Mouse (Mus musculus): Measurements from ENCODE around the gene Plcd1. TPM values are rescaled to one million over a fixed set of nuclear protein-coding genes. Genes with fewer than 3 reads are reported as not detected.

The Plcd1 gene
- polyA plus RNA-seq, 1 experiment = 9.9 TPM

DNA sequence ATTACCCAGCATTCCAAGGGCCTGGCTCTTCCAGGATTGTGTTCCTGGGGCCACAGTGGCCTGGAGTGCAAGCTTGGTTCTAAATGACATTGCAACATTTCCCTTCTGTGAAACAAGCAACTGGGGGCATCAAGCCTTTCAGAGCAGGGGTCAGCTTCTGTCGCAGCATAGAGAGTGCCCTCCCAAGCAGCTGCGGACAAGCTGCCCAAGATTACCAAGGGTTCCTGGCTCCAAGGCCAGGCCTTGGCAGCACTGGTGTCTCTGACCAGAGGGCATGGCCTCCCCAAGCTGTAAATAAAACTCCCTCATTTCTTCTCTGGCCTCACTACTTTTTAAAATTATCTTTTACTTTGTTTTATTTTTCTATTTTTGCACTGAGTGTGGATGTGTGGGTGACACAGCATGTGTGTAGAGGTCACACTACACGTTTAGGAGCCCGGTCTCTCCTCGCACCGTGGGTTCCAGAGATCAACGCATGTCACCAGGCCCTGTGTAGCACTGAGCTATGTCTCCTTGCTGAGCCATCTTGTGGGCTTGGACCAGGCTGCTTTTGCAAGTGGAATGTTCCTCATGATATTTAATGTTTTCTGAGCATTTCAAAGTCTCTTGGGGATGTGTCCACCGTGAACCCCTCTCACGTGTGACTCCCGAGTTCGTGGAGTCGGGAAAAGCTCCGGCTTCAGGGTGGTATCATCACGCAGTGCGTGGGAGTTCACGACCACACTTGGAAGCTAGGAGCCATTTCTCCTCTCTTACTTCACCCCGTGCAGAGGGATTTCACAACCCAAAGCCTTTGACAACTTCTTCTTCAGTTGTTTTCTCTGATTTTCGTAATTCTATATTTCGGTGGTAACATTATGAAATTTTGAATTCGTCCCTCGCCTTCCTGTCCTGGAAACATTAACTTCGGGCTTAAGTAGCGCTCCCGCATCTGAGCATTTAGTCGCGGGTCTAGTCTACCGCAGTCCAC is 64.8 kb downstream of the Plcd1 start:
- no peak overlapping the region for H3ac ChIP-seq (ENCODE audit: control insufficient read depth, insufficient read length)
- no peaks in the 10 kb centered on the region for H3K36me3 ChIP-seq (ENCODE audit: control insufficient read depth, insufficient read depth)
- H3K27me3 ChIP-seq (ENCODE audit: control insufficient read depth, insufficient read depth, insufficient read length) = no peaks in the 10 kb centered on the region
- H3K79me2 ChIP-seq (ENCODE audit: control insufficient read depth, insufficient read depth) = no peaks in the 10 kb centered on the region
- H3K4me2 ChIP-seq (ENCODE audit: low read depth) = no peak overlapping the region
- TF ChIP-seq CEBPB (IDR thresholded peaks at IDR 0.05; ENCODE audit: insufficient read depth, poor library complexity, severe bottlenecking) (no peak), MYOD1 (IDR thresholded peaks at IDR 0.05; ENCODE audit: control insufficient read depth in 1 of 3, insufficient read length in 2 of 3, low read depth in 2 of 3) (no peak), USF1 (IDR thresholded peaks at IDR 0.05; ENCODE audit: low read depth) (no peak)
- H3K4me3 ChIP-seq = no peak overlapping the region

DNA sequence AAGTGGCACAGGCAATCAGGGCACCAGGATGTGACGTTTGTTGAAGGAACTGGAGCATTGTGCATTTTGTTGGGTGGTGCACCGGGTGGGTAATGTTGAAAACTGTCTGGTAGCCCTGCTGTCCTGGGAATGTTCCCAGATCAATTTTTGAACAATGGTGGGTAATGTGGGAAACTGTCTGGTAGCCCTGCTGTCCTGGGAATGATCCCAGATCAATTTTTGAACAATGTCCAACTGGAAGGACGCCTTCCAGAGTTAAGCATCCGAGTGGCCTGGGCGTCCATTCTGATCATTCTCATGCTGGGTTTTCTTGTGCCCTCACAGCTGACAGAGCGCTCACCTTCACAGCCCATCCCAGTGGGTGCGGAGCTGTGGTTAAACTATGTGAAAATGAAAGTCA is 66.0 kb downstream of the Plcd1 start:
- Histone ChIP-seq H3K79me2 (ENCODE audit: control insufficient read depth, insufficient read depth) (no peaks in the 10 kb centered on the region), H3ac (ENCODE audit: control insufficient read depth, insufficient read length) (no peak overlapping the region), H3K4me2 (ENCODE audit: low read depth) (no peak overlapping the region), H3K27me3 (ENCODE audit: control insufficient read depth, insufficient read depth, insufficient read length) (no peaks in the 10 kb centered on the region), H3K36me3 (ENCODE audit: control insufficient read depth, insufficient read depth) (no peaks in the 10 kb centered on the region), H3K4me3 (no peak overlapping the region)
- TF ChIP-seq CEBPB (IDR thresholded peaks at IDR 0.05; ENCODE audit: insufficient read depth, poor library complexity, severe bottlenecking) = no peak
- no peak for TF ChIP-seq POLR2AphosphoS2 (IDR thresholded peaks at IDR 0.05; ENCODE audit: insufficient read length, low read depth)
- TF ChIP-seq SRF (IDR thresholded peaks at IDR 0.05; ENCODE audit: control insufficient read depth, insufficient read length, low read depth) = no peak
- TF ChIP-seq POLR2A (IDR thresholded peaks at IDR 0.05; ENCODE audit: insufficient read length, low read depth) = no peak
- TF ChIP-seq E2F4 (IDR thresholded peaks at IDR 0.05; ENCODE audit: insufficient read depth) = no peak
- TF ChIP-seq MYOD1 (IDR thresholded peaks at IDR 0.05; ENCODE audit: control insufficient read depth in 1 of 3, insufficient read length in 2 of 3, low read depth in 2 of 3) = no peak
- TF ChIP-seq MAX (IDR thresholded peaks at IDR 0.05; ENCODE audit: low read depth) = no peak
- no peak for TF ChIP-seq TCF12 (IDR thresholded peaks at IDR 0.05; ENCODE audit: insufficient read depth, poor library complexity, severe bottlenecking)
- TF ChIP-seq REST (IDR thresholded peaks at IDR 0.05; ENCODE audit: insufficient read depth, insufficient read length) = no peak
- TF ChIP-seq MYOG (IDR thresholded peaks at IDR 0.05; ENCODE audit: control insufficient read depth in 1 of 3, insufficient read depth in 1 of 3, insufficient read length in 2 of 3, low read depth in 2 of 3) = no peak
- no peak for TF ChIP-seq TCF3 (IDR thresholded peaks at IDR 0.05; ENCODE audit: insufficient read length, low read depth)

DNA sequence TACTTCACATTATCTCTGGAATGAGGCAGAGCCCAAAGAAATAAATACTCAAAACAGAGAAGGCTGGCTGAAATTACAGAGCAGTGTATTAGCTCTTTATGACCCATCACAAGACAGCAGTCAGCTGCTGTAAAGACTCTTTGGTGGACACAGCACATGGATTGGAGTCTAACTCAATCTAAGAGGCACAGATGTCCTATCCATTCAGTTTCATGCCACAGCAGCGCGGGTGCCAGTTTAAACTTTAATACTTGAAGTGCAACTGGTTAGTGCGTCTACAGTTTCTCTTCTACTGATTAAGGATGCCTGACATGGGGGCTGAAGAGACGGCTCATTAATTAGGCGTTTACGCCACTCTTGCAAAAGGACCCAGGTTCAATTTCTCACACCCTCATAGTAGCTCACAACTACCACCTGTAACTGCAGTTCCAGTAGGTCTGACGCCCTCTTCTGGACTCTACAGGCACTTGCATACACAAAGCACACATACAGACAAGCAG is 67.4 kb downstream of the Plcd1 start:
- TF ChIP-seq POLR2A (IDR thresholded peaks at IDR 0.05; ENCODE audit: insufficient read length, low read depth) (no peak), E2F4 (IDR thresholded peaks at IDR 0.05; ENCODE audit: insufficient read depth) (no peak), MAX (IDR thresholded peaks at IDR 0.05; ENCODE audit: low read depth) (no peak), USF1 (IDR thresholded peaks at IDR 0.05; ENCODE audit: low read depth) (no peak)
- Histone ChIP-seq H3K4me2 (ENCODE audit: low read depth) (no peak overlapping the region), H3K79me2 (ENCODE audit: control insufficient read depth, insufficient read depth) (no peaks in the 10 kb centered on the region), H3K4me3 (no peak overlapping the region), H3K27me3 (ENCODE audit: control insufficient read depth, insufficient read depth, insufficient read length) (no peaks in the 10 kb centered on the region), H3ac (ENCODE audit: control insufficient read depth, insufficient read length) (no peak overlapping the region), H3K36me3 (ENCODE audit: control insufficient read depth, insufficient read depth) (no peaks in the 10 kb centered on the region)

DNA sequence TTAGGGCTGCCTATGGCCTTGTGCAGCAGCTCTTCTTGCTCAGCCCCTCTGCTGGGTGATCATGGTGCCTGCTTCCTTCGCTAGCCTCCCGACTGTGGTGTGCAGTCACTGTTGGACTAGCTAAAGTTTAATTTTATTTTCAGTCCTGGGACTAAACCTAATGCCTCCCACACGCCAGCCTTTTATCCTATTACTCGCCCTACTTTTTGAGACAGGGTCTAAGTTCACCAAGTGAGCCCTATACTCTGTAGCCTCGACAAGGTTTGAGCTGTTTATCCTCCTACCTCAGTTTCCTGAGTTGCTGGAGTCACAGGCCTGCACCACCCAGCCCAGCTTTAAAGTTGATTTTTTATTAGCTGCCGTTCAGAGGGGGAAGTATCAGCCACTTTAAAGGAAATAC is 68.0 kb downstream of the Plcd1 start:
- TF ChIP-seq TCF3 (IDR thresholded peaks at IDR 0.05; ENCODE audit: insufficient read length, low read depth) = no peak
- TF ChIP-seq REST (IDR thresholded peaks at IDR 0.05; ENCODE audit: insufficient read depth, insufficient read length) = no peak
- TF ChIP-seq MYOD1 (IDR thresholded peaks at IDR 0.05; ENCODE audit: control insufficient read depth in 1 of 3, insufficient read length in 2 of 3, low read depth in 2 of 3) = no peak
- TF ChIP-seq USF1 (IDR thresholded peaks at IDR 0.05; ENCODE audit: low read depth) = no peak
- TF ChIP-seq POLR2AphosphoS2 (IDR thresholded peaks at IDR 0.05; ENCODE audit: insufficient read length, low read depth) = no peak
- TF ChIP-seq MAX (IDR thresholded peaks at IDR 0.05; ENCODE audit: low read depth) = no peak
- no peak for TF ChIP-seq E2F4 (IDR thresholded peaks at IDR 0.05; ENCODE audit: insufficient read depth)
- no peak for TF ChIP-seq SRF (IDR thresholded peaks at IDR 0.05; ENCODE audit: control insufficient read depth, insufficient read length, low read depth)
- TF ChIP-seq POLR2A (IDR thresholded peaks at IDR 0.05; ENCODE audit: insufficient read length, low read depth) = no peak
- TF ChIP-seq MYOG (IDR thresholded peaks at IDR 0.05; ENCODE audit: control insufficient read depth in 1 of 3, insufficient read depth in 1 of 3, insufficient read length in 2 of 3, low read depth in 2 of 3) = no peak
- no peak for TF ChIP-seq CEBPB (IDR thresholded peaks at IDR 0.05; ENCODE audit: insufficient read depth, poor library complexity, severe bottlenecking)
- no peak for TF ChIP-seq TCF12 (IDR thresholded peaks at IDR 0.05; ENCODE audit: insufficient read depth, poor library complexity, severe bottlenecking)
- no peaks in the 10 kb centered on the region for H3K36me3 ChIP-seq (ENCODE audit: control insufficient read depth, insufficient read depth)

DNA sequence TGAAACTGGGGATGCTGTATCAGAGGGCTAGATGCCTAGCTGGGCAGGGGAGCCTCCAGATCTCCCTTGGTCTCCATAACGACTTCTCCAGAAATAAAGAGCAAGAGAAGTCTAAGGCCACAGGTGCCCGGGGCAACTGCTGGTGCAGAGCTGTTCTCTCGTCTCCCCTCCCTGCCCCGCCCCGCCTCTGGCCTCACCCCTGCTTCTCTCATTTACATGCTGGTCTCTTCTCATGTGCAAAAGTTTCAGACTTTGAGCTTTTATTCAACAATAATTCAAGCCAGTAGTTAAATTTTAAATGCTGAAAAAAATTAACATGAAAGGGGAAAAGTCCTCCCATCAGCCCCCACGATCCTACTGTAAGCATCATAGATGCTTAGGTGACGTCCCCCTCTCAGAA is 71.6 kb downstream of the Plcd1 start:
- no peak for TF ChIP-seq MYOG (IDR thresholded peaks at IDR 0.05; ENCODE audit: control insufficient read depth in 1 of 3, insufficient read depth in 1 of 3, insufficient read length in 2 of 3, low read depth in 2 of 3)
- no peak for TF ChIP-seq POLR2AphosphoS2 (IDR thresholded peaks at IDR 0.05; ENCODE audit: insufficient read length, low read depth)
- TF ChIP-seq REST (IDR thresholded peaks at IDR 0.05; ENCODE audit: insufficient read depth, insufficient read length) = no peak
- TF ChIP-seq TCF12 (IDR thresholded peaks at IDR 0.05; ENCODE audit: insufficient read depth, poor library complexity, severe bottlenecking) = no peak
- no peak for TF ChIP-seq E2F4 (IDR thresholded peaks at IDR 0.05; ENCODE audit: insufficient read depth)
- TF ChIP-seq CEBPB (IDR thresholded peaks at IDR 0.05; ENCODE audit: insufficient read depth, poor library complexity, severe bottlenecking) = no peak
- TF ChIP-seq TCF3 (IDR thresholded peaks at IDR 0.05; ENCODE audit: insufficient read length, low read depth) = no peak
- TF ChIP-seq SRF (IDR thresholded peaks at IDR 0.05; ENCODE audit: control insufficient read depth, insufficient read length, low read depth) = no peak
- no peak for TF ChIP-seq MAX (IDR thresholded peaks at IDR 0.05; ENCODE audit: low read depth)
- no peak for TF ChIP-seq POLR2A (IDR thresholded peaks at IDR 0.05; ENCODE audit: insufficient read length, low read depth)
- TF ChIP-seq USF1 (IDR thresholded peaks at IDR 0.05; ENCODE audit: low read depth) = no peak
- Histone ChIP-seq H3K4me3 (no peak overlapping the region), H3K36me3 (ENCODE audit: control insufficient read depth, insufficient read depth) (no peaks in the 10 kb centered on the region), H3K4me2 (ENCODE audit: low read depth) (no peak overlapping the region), H3K79me2 (ENCODE audit: control insufficient read depth, insufficient read depth) (no peaks in the 10 kb centered on the region), H3ac (ENCODE audit: control insufficient read depth, insufficient read length) (no peak overlapping the region), H3K27me3 (ENCODE audit: control insufficient read depth, insufficient read depth, insufficient read length) (no peaks in the 10 kb centered on the region)

More for the DNA sequence above, 68.0 kb downstream of the Plcd1 start:
- H3ac ChIP-seq (ENCODE audit: control insufficient read depth, insufficient read length) = no peak overlapping the region
- no peaks in the 10 kb centered on the region for H3K27me3 ChIP-seq (ENCODE audit: control insufficient read depth, insufficient read depth, insufficient read length)
- no peak overlapping the region for H3K4me3 ChIP-seq
- no peaks in the 10 kb centered on the region for H3K79me2 ChIP-seq (ENCODE audit: control insufficient read depth, insufficient read depth)
- H3K4me2 ChIP-seq (ENCODE audit: low read depth) = no peak overlapping the region

Measured in myocyte (in vitro differentiated cells).